Mouse (Mus musculus): ENCODE results near the gene Slc35b1.
A peak's percentile ranks its signal among the peaks of the same experiment; 100 is the strongest.
"Not testable (repeated sequence)": the region's sequence is repeated elsewhere in the genome, so short reads cannot be mapped to it uniquely, and the experiment has no call there.

The Slc35b1 gene

GRCm38 (mm10) chr11:95396548-95396947, 12.1 kb downstream of the Slc35b1 start:
- peak; percentile 45 to 54 for DNase-seq

DNA sequence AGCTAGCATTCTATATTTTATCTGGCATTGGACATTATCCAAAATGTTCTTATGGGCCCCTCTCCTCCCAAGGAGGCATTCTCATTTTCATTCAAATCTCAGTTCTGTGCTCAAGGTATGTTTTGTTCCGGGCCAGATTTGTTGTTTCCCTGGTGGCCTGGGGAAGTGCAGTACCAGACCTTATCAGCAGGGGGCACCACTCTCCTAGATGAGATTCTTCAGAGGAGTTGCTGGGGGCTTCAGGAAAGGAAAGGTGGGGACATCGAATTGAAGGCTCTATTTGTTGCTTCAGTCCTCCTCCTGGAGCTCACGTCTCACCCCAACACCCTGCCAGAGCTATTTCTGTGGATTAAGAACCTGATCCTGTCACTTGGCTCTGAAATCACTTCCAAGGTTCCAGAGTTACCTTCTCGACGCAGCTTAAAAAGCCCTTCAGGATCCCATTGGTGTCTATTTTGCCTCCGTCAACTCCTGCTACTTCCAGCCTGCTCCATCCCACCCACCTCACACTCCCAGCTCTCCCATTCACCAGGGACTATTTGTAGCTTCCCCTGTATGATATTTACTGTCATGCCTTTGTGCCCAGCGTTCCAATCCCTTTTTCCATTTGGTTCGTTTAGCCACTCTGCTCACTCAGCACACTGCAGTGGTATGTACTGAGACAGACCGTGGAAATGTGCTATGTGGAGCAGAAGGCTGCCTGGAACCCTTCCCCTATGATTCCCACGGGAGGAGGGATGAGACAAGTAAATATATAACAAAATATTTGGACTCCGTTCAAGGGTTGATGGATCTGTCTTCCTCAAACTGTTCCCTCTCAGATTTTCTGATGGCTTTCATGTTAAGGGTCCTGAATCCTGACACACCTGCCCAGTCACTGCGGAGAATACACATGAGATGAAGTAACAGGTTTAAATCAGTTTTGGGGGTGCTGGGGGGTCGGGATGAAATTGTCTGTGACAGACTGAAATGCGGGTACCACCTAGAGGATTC, 13.6 kb downstream of the Slc35b1 start:
- DNase-seq: peak; percentile 75 to 86

GRCm38 (mm10) chr11:95399520-95400020, 15.1 kb downstream of the Slc35b1 start:
- DNase-seq: peak in 1 of 2 experiments; percentile 25

GRCm38 (mm10) chr11:95401568-95401967, 17.1 kb downstream of the Slc35b1 start:
- peak in 1 of 2 experiments; percentile 30 for DNase-seq

DNA sequence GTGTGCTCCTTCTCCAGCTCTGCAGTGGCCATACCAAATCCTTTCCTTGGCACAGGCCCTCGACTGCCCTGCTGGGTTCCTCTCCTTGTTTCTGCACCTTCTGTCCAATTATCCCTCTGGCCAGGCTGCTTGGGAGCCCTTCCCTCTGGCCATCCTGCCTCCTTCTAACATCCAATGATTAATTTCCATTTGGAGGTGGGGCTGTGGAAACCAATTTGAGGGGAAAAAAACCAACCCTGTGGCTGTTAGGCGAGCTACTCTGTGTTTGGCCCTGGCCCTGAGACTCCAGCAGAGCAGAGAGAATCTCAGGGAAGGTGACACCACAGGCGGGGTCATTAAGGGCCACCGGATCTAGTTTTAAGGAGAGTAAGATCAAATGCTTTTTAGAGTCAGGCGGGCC, 17.7 kb downstream of the Slc35b1 start:
- peak; percentile 85 to 89 for DNase-seq

GRCm38 (mm10) chr11:95402658-95403101, 18.2 kb downstream of the Slc35b1 start:
- DNase-seq: peak in 1 of 2 experiments; percentile 50

GRCm38 (mm10) chr11:95403382-95404340, 19.2 kb downstream of the Slc35b1 start:
- peak; percentile 38 to 40 for DNase-seq

DNA sequence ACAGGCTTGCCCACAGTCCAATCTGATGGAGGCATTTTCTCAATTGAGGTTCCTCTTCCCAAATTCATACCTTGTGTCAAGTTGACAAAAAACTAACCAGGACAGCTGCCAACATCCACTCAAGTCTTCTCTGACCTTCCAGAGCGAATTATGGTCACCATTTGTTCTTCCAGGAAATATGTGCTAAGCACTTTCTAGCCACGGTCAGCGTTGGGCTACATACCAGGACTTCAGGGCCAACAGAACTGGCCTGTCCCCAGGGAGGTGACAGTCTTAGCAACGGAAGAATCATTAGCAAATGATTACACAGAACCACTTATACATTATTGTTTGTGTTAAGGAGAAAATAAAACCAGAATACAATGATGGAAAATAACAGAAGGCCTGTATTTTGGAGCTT, 21.3 kb downstream of the Slc35b1 start:
- no peak for DNase-seq

DNA sequence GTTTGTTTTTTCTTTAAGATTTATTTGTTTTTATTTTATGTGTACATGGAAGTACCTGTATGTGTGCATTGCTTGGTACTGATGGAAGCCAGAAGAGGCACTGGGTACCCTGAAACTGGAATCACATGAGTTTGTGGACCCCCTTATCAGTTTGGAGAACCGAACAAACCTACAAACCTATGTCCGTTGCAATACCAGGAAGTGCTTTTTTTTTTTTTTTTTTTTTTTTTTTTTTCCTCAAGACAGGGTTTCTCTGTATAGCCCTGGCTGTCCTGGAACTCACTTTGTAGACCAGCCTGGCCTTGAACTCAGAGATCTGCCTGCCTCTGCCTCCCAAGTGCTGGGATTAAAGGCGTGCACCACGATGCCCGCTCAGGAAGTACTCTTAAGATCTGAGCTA, 21.9 kb downstream of the Slc35b1 start:
- not testable (repeated sequence) for DNase-seq

GRCm38 (mm10) chr11:95409450-95410112, 25.1 kb downstream of the Slc35b1 start:
- DNase-seq: no peak

DNA sequence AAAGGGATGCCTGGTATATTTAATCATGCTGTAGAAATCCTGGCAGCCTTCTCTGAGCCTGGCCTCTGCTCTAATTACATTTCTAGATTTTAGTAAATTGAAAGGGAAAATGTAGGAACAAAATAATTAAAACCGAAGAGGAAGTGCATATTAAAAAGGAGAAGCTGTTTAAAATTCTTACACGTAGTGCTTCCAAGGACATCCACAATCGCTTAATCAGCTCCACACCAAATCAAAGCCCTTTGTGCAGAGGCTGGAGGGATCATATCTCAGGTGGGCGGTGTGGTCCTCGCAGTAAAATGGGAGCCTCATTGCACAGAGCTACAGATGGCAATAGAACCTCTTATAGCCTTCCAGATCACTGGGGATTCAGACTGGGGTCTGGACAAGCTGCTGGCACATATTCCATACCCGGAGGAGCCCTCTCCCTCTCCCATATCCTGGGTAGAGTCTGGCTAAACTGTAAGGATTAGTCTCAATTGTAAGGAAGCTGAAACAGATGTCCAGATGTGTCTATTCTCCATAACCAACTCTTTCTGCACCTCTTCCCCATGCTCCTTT, 27.0 kb downstream of the Slc35b1 start:
- no peak for DNase-seq

GRCm38 (mm10) chr11:95412615-95413014, 28.1 kb downstream of the Slc35b1 start:
- DNase-seq: peak; percentile 47 to 55

- peak; percentile 86 to 88 for DNase-seq
These were observed 29.4 kb downstream of the Slc35b1 start, which contains the start of gene Spop for GRCm38 (mm10) chr11:95413641-95414535. TSS of gene Spop (plus strand) at chr11:95414080.

- DNase-seq: peak; percentile 93 to 95
These were observed 30.2 kb downstream of the Slc35b1 start for GRCm38 (mm10) chr11:95414536-95415161.

GRCm38 (mm10) chr11:95415931-95416330, 31.4 kb downstream of the Slc35b1 start:
- DNase-seq: no peak

DNA sequence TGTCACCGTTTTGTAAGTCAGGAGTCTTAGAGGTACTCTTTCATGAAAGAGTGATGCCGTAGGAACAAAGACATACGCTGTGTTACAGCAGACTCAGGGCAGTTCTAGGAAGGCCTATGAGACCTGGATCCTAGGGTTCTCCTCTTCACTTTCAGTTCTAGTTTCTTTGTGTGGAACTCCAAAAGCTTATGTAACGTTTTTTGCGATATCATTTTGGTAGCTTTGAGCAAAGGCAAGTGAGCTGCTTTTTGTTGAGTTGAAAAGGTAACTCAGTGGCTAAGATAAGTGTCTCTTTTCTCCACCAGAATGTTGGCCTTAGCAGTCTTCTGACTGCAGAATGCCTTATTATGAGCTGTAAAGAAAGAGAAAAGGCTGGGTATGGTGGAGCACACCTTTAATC, 32.8 kb downstream of the Slc35b1 start:
- DNase-seq: no peak

GRCm38 (mm10) chr11:95420880-95421435, 36.5 kb downstream of the Slc35b1 start:
- DNase-seq: no peak

DNA sequence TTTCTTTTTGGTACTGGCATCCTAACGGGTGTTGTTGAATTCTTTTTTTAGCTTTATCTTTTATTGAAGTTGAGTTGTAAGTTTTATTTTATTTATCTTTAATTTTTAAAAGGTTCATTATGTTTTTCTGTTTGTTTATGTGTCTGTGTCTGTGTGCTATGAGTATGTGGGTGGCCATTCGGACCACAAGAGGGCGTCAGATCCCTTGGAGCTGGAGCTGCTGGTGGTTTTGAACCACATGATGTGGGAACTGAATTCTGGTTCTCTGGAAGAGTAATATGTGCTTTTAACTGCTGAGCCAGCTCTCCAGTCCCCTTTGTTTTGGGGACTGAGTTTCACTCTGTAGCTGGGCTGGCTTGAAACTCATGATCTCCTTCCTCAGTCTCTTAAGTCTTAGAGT, 39.0 kb downstream of the Slc35b1 start:
- no peak for DNase-seq

GRCm38 (mm10) chr11:95431344-95431743, 46.9 kb downstream of the Slc35b1 start:
- no peak for DNase-seq

GRCm38 (mm10) chr11:95432194-95432593, 47.7 kb downstream of the Slc35b1 start:
- DNase-seq: peak; percentile 26 to 41

Measured in cerebellum, adult 18-20 months (tissue).